Mouse (Mus musculus): Measurements from ENCODE around the gene Cdh18. TPM values are rescaled to one million over a fixed set of nuclear protein-coding genes. Genes with fewer than 3 reads are reported as not detected.
A peak's percentile ranks its signal among the peaks of the same experiment; 100 is the strongest.

The Cdh18 gene
- polyA plus RNA-seq, 1 experiment from 2014 or later: 0.33 TPM

- no peaks in the 10 kb centered on the region for H3K9me3 ChIP-seq (replicated peaks)
- no peak overlapping the region for H3K4me3 ChIP-seq
- H3K36me3 ChIP-seq: no peaks in the 10 kb centered on the region
- ATAC-seq (replicated peaks; ENCODE audit: insufficient number of reproducible peaks, insufficient read depth, low FRiP score, low read depth): no peak
- H3K9ac ChIP-seq: no peak overlapping the region
- no peak overlapping the region for H3K27ac ChIP-seq
- H3K4me1 ChIP-seq (replicated peaks): no peaks in the 10 kb centered on the region
- H3K27me3 ChIP-seq: no peaks in the 10 kb centered on the region
- no peak overlapping the region for H3K4me2 ChIP-seq
- 72% methylated on average over 11 of the region's 11 CpGs for WGBS
Observed at GRCm38 (mm10) chr15:22969424-22969823, 420.6 kb downstream of the Cdh18 start.

- no peak for ATAC-seq (replicated peaks; ENCODE audit: insufficient number of reproducible peaks, insufficient read depth, low FRiP score, low read depth)
- H3K27me3 ChIP-seq: no peaks in the 10 kb centered on the region
- H3K4me1 ChIP-seq (replicated peaks): no peaks in the 10 kb centered on the region
- H3K27ac ChIP-seq: no peak overlapping the region
- H3K4me2 ChIP-seq: no peak overlapping the region
- WGBS: 74% methylated on average over 5 of the region's 5 CpGs
- H3K4me3 ChIP-seq: no peak overlapping the region
- H3K9me3 ChIP-seq (replicated peaks): no peaks in the 10 kb centered on the region
- H3K9ac ChIP-seq: no peak overlapping the region
- no peaks in the 10 kb centered on the region for H3K36me3 ChIP-seq
Observed at GRCm38 (mm10) chr15:22980136-22980535, 431.3 kb downstream of the Cdh18 start.

GRCm38 (mm10) chr15:22984647-22985046 lies 435.8 kb downstream of the Cdh18 start:
- Histone ChIP-seq H3K9me3 (replicated peaks) (no peaks in the 10 kb centered on the region), H3K4me1 (replicated peaks) (no peaks in the 10 kb centered on the region), H3K27me3 (no peaks in the 10 kb centered on the region), H3K36me3 (no peaks in the 10 kb centered on the region), H3K4me3 (no peak overlapping the region), H3K4me2 (no peak overlapping the region), H3K9ac (no peak overlapping the region), H3K27ac (no peak overlapping the region)
- no peak for ATAC-seq (replicated peaks; ENCODE audit: insufficient number of reproducible peaks, insufficient read depth, low FRiP score, low read depth)
- 69% methylated on average over 5 of the region's 5 CpGs for WGBS

GRCm38 (mm10) chr15:23016680-23017079 lies 467.9 kb downstream of the Cdh18 start:
- Histone ChIP-seq H3K36me3 (no peaks in the 10 kb centered on the region), H3K4me1 (replicated peaks) (no peaks in the 10 kb centered on the region), H3K27ac (no peak overlapping the region), H3K4me3 (no peak overlapping the region), H3K9ac (no peak overlapping the region), H3K4me2 (no peak overlapping the region), H3K27me3 (no peaks in the 10 kb centered on the region), H3K9me3 (replicated peaks) (no peaks in the 10 kb centered on the region)
- no peak for ATAC-seq (replicated peaks; ENCODE audit: insufficient number of reproducible peaks, insufficient read depth, low FRiP score, low read depth)
- 84% methylated on average over 5 of the region's 5 CpGs for WGBS

- Histone ChIP-seq H3K9me3 (replicated peaks) (no peaks in the 10 kb centered on the region), H3K4me2 (no peak overlapping the region), H3K4me3 (no peak overlapping the region), H3K4me1 (replicated peaks) (no peaks in the 10 kb centered on the region), H3K27ac (no peak overlapping the region), H3K36me3 (no peaks in the 10 kb centered on the region), H3K9ac (no peak overlapping the region), H3K27me3 (no peaks in the 10 kb centered on the region)
- WGBS: 49% methylated on average over 2 of the region's 2 CpGs
- ATAC-seq (replicated peaks; ENCODE audit: insufficient number of reproducible peaks, insufficient read depth, low FRiP score, low read depth): no peak
Observed at GRCm38 (mm10) chr15:23021151-23021550, 472.3 kb downstream of the Cdh18 start.

GRCm38 (mm10) chr15:23022635-23023034 lies 473.8 kb downstream of the Cdh18 start:
- Histone ChIP-seq H3K9me3 (replicated peaks) (no peaks in the 10 kb centered on the region), H3K4me3 (no peak overlapping the region), H3K27me3 (no peaks in the 10 kb centered on the region), H3K27ac (no peak overlapping the region), H3K4me1 (replicated peaks) (no peaks in the 10 kb centered on the region), H3K4me2 (no peak overlapping the region), H3K9ac (no peak overlapping the region), H3K36me3 (no peaks in the 10 kb centered on the region)
- ATAC-seq (replicated peaks; ENCODE audit: insufficient number of reproducible peaks, insufficient read depth, low FRiP score, low read depth): no peak

- no peak overlapping the region; the same call in 1 of the 2 replicates for H3K9ac ChIP-seq
- peaks cover 9% of the 10 kb centered on the region for H3K4me1 ChIP-seq (replicated peaks)
- no peaks in the 10 kb centered on the region for H3K9me3 ChIP-seq (replicated peaks)
- H3K36me3 ChIP-seq: no peaks in the 10 kb centered on the region
- H3K27me3 ChIP-seq: 0 out of 2 replicates have a peak, but pooled peaks cover 5% of the 10 kb centered on the region
- peak overlapping the region; percentile 67 for H3K4me2 ChIP-seq
- no peak for ATAC-seq (replicated peaks; ENCODE audit: insufficient number of reproducible peaks, insufficient read depth, low FRiP score, low read depth)
- H3K4me3 ChIP-seq: peak overlapping the region; percentile 45
- 7% methylated on average over 14 of the region's 14 CpGs for WGBS
- no peak overlapping the region for H3K27ac ChIP-seq
Observed at GRCm38 (mm10) chr15:23035551-23036207, 486.9 kb downstream of the Cdh18 start.

- H3K27me3 ChIP-seq: 0 out of 2 replicates have a peak, but pooled peaks cover 5% of the 10 kb centered on the region
- H3K9me3 ChIP-seq (replicated peaks): no peaks in the 10 kb centered on the region
- no peak overlapping the region; the same call in 1 of the 2 replicates for H3K9ac ChIP-seq
- peaks cover 9% of the 10 kb centered on the region for H3K4me1 ChIP-seq (replicated peaks)
- H3K4me2 ChIP-seq: peak overlapping the region; percentile 67
- no peak overlapping the region for H3K27ac ChIP-seq
- WGBS: 7% methylated on average over 23 of the region's 23 CpGs
- H3K36me3 ChIP-seq: no peaks in the 10 kb centered on the region
- peak overlapping the region; percentile 45 for H3K4me3 ChIP-seq
- peak; percentile 97 for ATAC-seq (replicated peaks; ENCODE audit: insufficient number of reproducible peaks, insufficient read depth, low FRiP score, low read depth)
Observed at GRCm38 (mm10) chr15:23036208-23037065, 487.6 kb downstream of the Cdh18 start.

GRCm38 (mm10) chr15:23037561-23037960 lies 488.7 kb downstream of the Cdh18 start:
- no peak for ATAC-seq (replicated peaks; ENCODE audit: insufficient number of reproducible peaks, insufficient read depth, low FRiP score, low read depth)
- H3K4me2 ChIP-seq: no peak overlapping the region
- no peaks in the 10 kb centered on the region for H3K9me3 ChIP-seq (replicated peaks)
- H3K36me3 ChIP-seq: no peaks in the 10 kb centered on the region
- H3K27me3 ChIP-seq: 0 out of 2 replicates have a peak, but pooled peaks cover 5% of the 10 kb centered on the region
- peaks cover 9% of the 10 kb centered on the region for H3K4me1 ChIP-seq (replicated peaks)
- no peak overlapping the region for H3K9ac ChIP-seq
- no peak overlapping the region for H3K4me3 ChIP-seq
- no peak overlapping the region for H3K27ac ChIP-seq

- no peaks in the 10 kb centered on the region for H3K36me3 ChIP-seq
- no peak overlapping the region for H3K4me2 ChIP-seq
- no peaks in the 10 kb centered on the region for H3K9me3 ChIP-seq (replicated peaks)
- no peak overlapping the region for H3K9ac ChIP-seq
- no peaks in the 10 kb centered on the region for H3K27me3 ChIP-seq
- WGBS: 68% methylated on average over 4 of the region's 4 CpGs
- no peaks in the 10 kb centered on the region for H3K4me1 ChIP-seq (replicated peaks)
- H3K27ac ChIP-seq: no peak overlapping the region
- no peak overlapping the region for H3K4me3 ChIP-seq
- ATAC-seq (replicated peaks; ENCODE audit: insufficient number of reproducible peaks, insufficient read depth, low FRiP score, low read depth): no peak
Observed at GRCm38 (mm10) chr15:23046127-23046785, 497.4 kb downstream of the Cdh18 start.

- 63% methylated on average over 2 of the region's 2 CpGs for WGBS
- H3K9ac ChIP-seq: no peak overlapping the region
- no peak overlapping the region for H3K27ac ChIP-seq
- H3K9me3 ChIP-seq (replicated peaks): no peaks in the 10 kb centered on the region
- ATAC-seq (replicated peaks; ENCODE audit: insufficient number of reproducible peaks, insufficient read depth, low FRiP score, low read depth): no peak
- H3K27me3 ChIP-seq: no peaks in the 10 kb centered on the region
- no peak overlapping the region for H3K4me2 ChIP-seq
- no peaks in the 10 kb centered on the region for H3K36me3 ChIP-seq
- H3K4me3 ChIP-seq: no peak overlapping the region
- H3K4me1 ChIP-seq (replicated peaks): no peaks in the 10 kb centered on the region
Observed at GRCm38 (mm10) chr15:23052006-23052405, 503.2 kb downstream of the Cdh18 start.
